Mouse (Mus musculus): ENCODE measurements at regions not wholly inside any gene's neighbourhood (a gene's known extent, or its start where the extent isn't known, plus 50 kb on each side); places are given as distances from the start of the nearest gene placed in this dataset.

- peak overlapping the region; percentile 72 for H3K27ac ChIP-seq (replicated peaks)
- H3K4me2 ChIP-seq = no peak overlapping the region
- H3K9ac ChIP-seq = 0 out of 2 replicates have a peak overlapping the region, but pooled peaks have one; percentile 14
- H3K9me3 ChIP-seq = no peaks in the 10 kb centered on the region
- no peak for ATAC-seq (ENCODE audit: low read depth)
- H3K4me3 ChIP-seq = no peak overlapping the region
- 34% methylated on average over 11 of the region's 11 CpGs for WGBS
- H3K27me3 ChIP-seq = peaks cover 23% of the 10 kb centered on the region; the same call in 1 of the 2 replicates
- no peaks in the 10 kb centered on the region for H3K36me3 ChIP-seq
- peaks cover 68% of the 10 kb centered on the region for H3K4me1 ChIP-seq (replicated peaks)
These were observed 94.0 kb downstream of the Mrm1 start for GRCm38 (mm10) chr11:84725177-84725792.

GRCm38 (mm10) chr11:84724080-84724479 is 95.2 kb downstream of the Mrm1 start:
- H3K4me3 ChIP-seq = no peak overlapping the region
- no peaks in the 10 kb centered on the region for H3K36me3 ChIP-seq
- peaks cover 23% of the 10 kb centered on the region; the same call in 1 of the 2 replicates for H3K27me3 ChIP-seq
- no peak overlapping the region; the same call in 1 of the 2 replicates for H3K9ac ChIP-seq
- peak overlapping the region; percentile 72 for H3K27ac ChIP-seq (replicated peaks)
- 6% methylated on average over 18 of the region's 18 CpGs for WGBS
- peaks cover 58% of the 10 kb centered on the region for H3K4me1 ChIP-seq (replicated peaks)
- 0 out of 2 replicates have a peak overlapping the region, but pooled peaks have one; percentile 0 for H3K4me2 ChIP-seq
- ATAC-seq (ENCODE audit: low read depth) = no peak
- H3K9me3 ChIP-seq = no peaks in the 10 kb centered on the region

GRCm38 (mm10) chr11:84722658-84723201 is 96.6 kb downstream of the Mrm1 start:
- Histone ChIP-seq H3K9ac (peak overlapping the region; percentile 12; the same call in 1 of the 2 replicates), H3K4me1 (replicated peaks) (peaks cover 50% of the 10 kb centered on the region), H3K4me2 (no peak overlapping the region; the same call in 1 of the 2 replicates), H3K27me3 (peaks cover 21% of the 10 kb centered on the region; the same call in 1 of the 2 replicates), H3K4me3 (no peak overlapping the region), H3K36me3 (no peaks in the 10 kb centered on the region), H3K9me3 (no peaks in the 10 kb centered on the region), H3K27ac (replicated peaks) (peak overlapping the region; percentile 72)
- WGBS = 37% methylated on average over 12 of the region's 12 CpGs
- peak; percentile 33; the same call in 1 of the 2 replicates for ATAC-seq (ENCODE audit: low read depth)

GRCm38 (mm10) chr11:84721979-84722378 is 97.3 kb downstream of the Mrm1 start:
- no peaks in the 10 kb centered on the region for H3K9me3 ChIP-seq
- H3K4me1 ChIP-seq (replicated peaks) = peaks cover 45% of the 10 kb centered on the region
- 36% methylated on average over 3 of the region's 3 CpGs for WGBS
- H3K27ac ChIP-seq (replicated peaks) = peak overlapping the region; percentile 72
- 0 out of 2 replicates have a peak, but pooled peaks cover 14% of the 10 kb centered on the region for H3K27me3 ChIP-seq
- H3K4me2 ChIP-seq = no peak overlapping the region
- ATAC-seq (ENCODE audit: low read depth) = no peak
- no peaks in the 10 kb centered on the region for H3K36me3 ChIP-seq
- H3K4me3 ChIP-seq = no peak overlapping the region
- H3K9ac ChIP-seq = 0 out of 2 replicates have a peak overlapping the region, but pooled peaks have one; percentile 12

- no peaks in the 10 kb centered on the region for H3K9me3 ChIP-seq
- no peak overlapping the region for H3K4me3 ChIP-seq
- no peak for ATAC-seq (ENCODE audit: low read depth)
- H3K27ac ChIP-seq (replicated peaks) = no peak overlapping the region
- no peaks in the 10 kb centered on the region for H3K36me3 ChIP-seq
- no peak overlapping the region for H3K4me2 ChIP-seq
- H3K9ac ChIP-seq = no peak overlapping the region
- H3K4me1 ChIP-seq (replicated peaks) = peaks cover 37% of the 10 kb centered on the region
- WGBS = 73% methylated on average over 2 of the region's 2 CpGs
- H3K27me3 ChIP-seq = 0 out of 2 replicates have a peak, but pooled peaks cover 13% of the 10 kb centered on the region
These were observed 98.2 kb downstream of the Mrm1 start for GRCm38 (mm10) chr11:84721150-84721549.

GRCm38 (mm10) chr11:84719781-84720180 is 99.5 kb downstream of the Mrm1 start:
- 83% methylated on average over 1 of the region's 1 CpGs for WGBS
- H3K27ac ChIP-seq (replicated peaks) = no peak overlapping the region
- H3K4me2 ChIP-seq = no peak overlapping the region
- H3K36me3 ChIP-seq = no peaks in the 10 kb centered on the region
- H3K27me3 ChIP-seq = 0 out of 2 replicates have a peak, but pooled peaks cover 12% of the 10 kb centered on the region
- H3K9ac ChIP-seq = no peak overlapping the region
- peaks cover 24% of the 10 kb centered on the region for H3K4me1 ChIP-seq (replicated peaks)
- ATAC-seq (ENCODE audit: low read depth) = no peak
- no peaks in the 10 kb centered on the region for H3K9me3 ChIP-seq
- H3K4me3 ChIP-seq = no peak overlapping the region

- no peak overlapping the region for H3K4me3 ChIP-seq
- WGBS = 91% methylated on average over 6 of the region's 6 CpGs
- no peak overlapping the region for H3K4me2 ChIP-seq
- H3K36me3 ChIP-seq = no peaks in the 10 kb centered on the region
- peaks cover 24% of the 10 kb centered on the region for H3K4me1 ChIP-seq (replicated peaks)
- no peak for ATAC-seq (ENCODE audit: low read depth)
- no peak overlapping the region for H3K9ac ChIP-seq
- peaks cover 60% of the 10 kb centered on the region for H3K27me3 ChIP-seq
- H3K9me3 ChIP-seq = no peaks in the 10 kb centered on the region
- H3K27ac ChIP-seq (replicated peaks) = no peak overlapping the region
These were observed 106.6 kb downstream of the Mrm1 start for GRCm38 (mm10) chr11:84712731-84713130.

- Histone ChIP-seq H3K9ac (no peak overlapping the region), H3K27ac (replicated peaks) (no peak overlapping the region), H3K9me3 (no peaks in the 10 kb centered on the region), H3K27me3 (peaks cover 68% of the 10 kb centered on the region), H3K4me2 (no peak overlapping the region), H3K4me3 (no peak overlapping the region), H3K36me3 (no peaks in the 10 kb centered on the region), H3K4me1 (replicated peaks) (peaks cover 32% of the 10 kb centered on the region)
- WGBS = 32% methylated on average over 6 of the region's 6 CpGs
- ATAC-seq (ENCODE audit: low read depth) = no peak
These were observed 107.4 kb downstream of the Mrm1 start for GRCm38 (mm10) chr11:84711886-84712285.

GRCm38 (mm10) chr11:84708222-84708730 is 111.0 kb downstream of the Mrm1 start:
- no peak for ATAC-seq (ENCODE audit: low read depth)
- Histone ChIP-seq H3K36me3 (no peaks in the 10 kb centered on the region), H3K27me3 (peaks cover 74% of the 10 kb centered on the region), H3K9ac (no peak overlapping the region), H3K4me1 (replicated peaks) (peaks cover 36% of the 10 kb centered on the region), H3K4me3 (no peak overlapping the region), H3K9me3 (no peaks in the 10 kb centered on the region), H3K27ac (replicated peaks) (0 out of 2 replicates have a peak overlapping the region, but pooled peaks have one; percentile 7), H3K4me2 (no peak overlapping the region)
- 23% methylated on average over 10 of the region's 10 CpGs for WGBS

GRCm38 (mm10) chr11:84707772-84708171 is 111.5 kb downstream of the Mrm1 start:
- Histone ChIP-seq H3K27ac (replicated peaks) (peak overlapping the region; percentile 34; the same call in 1 of the 2 replicates), H3K36me3 (no peaks in the 10 kb centered on the region), H3K4me3 (no peak overlapping the region), H3K4me1 (replicated peaks) (peaks cover 36% of the 10 kb centered on the region), H3K9me3 (no peaks in the 10 kb centered on the region), H3K27me3 (peaks cover 73% of the 10 kb centered on the region), H3K4me2 (0 out of 2 replicates have a peak overlapping the region, but pooled peaks have one; percentile 6), H3K9ac (no peak overlapping the region)
- ATAC-seq (ENCODE audit: low read depth) = no peak
- WGBS = 9% methylated on average over 10 of the region's 10 CpGs

GRCm38 (mm10) chr11:84706692-84707091 is 112.6 kb downstream of the Mrm1 start:
- no peaks in the 10 kb centered on the region for H3K36me3 ChIP-seq
- no peak overlapping the region for H3K4me2 ChIP-seq
- WGBS = 42% methylated on average over 6 of the region's 6 CpGs
- H3K27ac ChIP-seq (replicated peaks) = peak overlapping the region; percentile 34
- no peak overlapping the region for H3K4me3 ChIP-seq
- peaks cover 45% of the 10 kb centered on the region for H3K4me1 ChIP-seq (replicated peaks)
- ATAC-seq (ENCODE audit: low read depth) = peak; percentile 19; the same call in 1 of the 2 replicates
- no peak overlapping the region for H3K9ac ChIP-seq
- peaks cover 70% of the 10 kb centered on the region for H3K27me3 ChIP-seq
- H3K9me3 ChIP-seq = no peaks in the 10 kb centered on the region
